Mouse (Mus musculus) adrenal gland, adult 8-10 months (tissue): ENCODE results near the gene Pam. TPM values are rescaled to one million over a fixed set of nuclear protein-coding genes. Genes with fewer than 3 reads are reported as not detected.
"Not testable (repeated sequence)": the region's sequence is repeated elsewhere in the genome, so short reads cannot be mapped to it uniquely, and the experiment has no call there.

Experiments
- DNase-seq: peaks from one replicate; pipeline ENCODE4 v3.0.0; 2022
- total RNA-seq, 4 experiments: library from RNA; stranded (reverse); gene quantifications; 2 replicates each; pipeline ENCODE4 v1.2.4; 2022

Gene Pam
- total RNA-seq, 4 experiments from 2014 or later = 360 to 563 (median 476) TPM

GRCm38 (mm10) chr1:98035736-98036135 lies 59.7 kb downstream of the Pam start:
- no peak for DNase-seq

GRCm38 (mm10) chr1:98031802-98032201 lies 63.6 kb downstream of the Pam start:
- no peak for DNase-seq

- no peak for DNase-seq
Measured at GRCm38 (mm10) chr1:98029025-98029424, 66.4 kb downstream of the Pam start.

GRCm38 (mm10) chr1:98028468-98028867 lies 67.0 kb downstream of the Pam start:
- no peak for DNase-seq

GRCm38 (mm10) chr1:98027959-98028358 lies 67.5 kb downstream of the Pam start:
- DNase-seq = no peak

- DNase-seq = no peak
Measured at GRCm38 (mm10) chr1:98025924-98026640, 69.4 kb downstream of the Pam start.

- DNase-seq = no peak
Measured at GRCm38 (mm10) chr1:98023866-98024265, 71.6 kb downstream of the Pam start.

- no peak for DNase-seq
Measured at GRCm38 (mm10) chr1:98018987-98019386, 76.5 kb downstream of the Pam start.

GRCm38 (mm10) chr1:98016004-98016848 lies 79.2 kb downstream of the Pam start:
- no peak for DNase-seq

GRCm38 (mm10) chr1:98015564-98015963 lies 79.9 kb downstream of the Pam start:
- no peak for DNase-seq

- DNase-seq = peak; percentile 65
Measured at GRCm38 (mm10) chr1:98002561-98003425, 92.7 kb downstream of the Pam start.

- DNase-seq = no peak
Measured at GRCm38 (mm10) chr1:97999465-97999864, 96.0 kb downstream of the Pam start.

- not testable (repeated sequence) for DNase-seq
Measured at GRCm38 (mm10) chr1:97998961-97999360, 96.5 kb downstream of the Pam start.

GRCm38 (mm10) chr1:97997088-97997487 lies 98.4 kb downstream of the Pam start:
- no peak for DNase-seq

GRCm38 (mm10) chr1:97991976-97992375 lies 103.5 kb downstream of the Pam start:
- DNase-seq = no peak

- peak; percentile 72 for DNase-seq
Measured at GRCm38 (mm10) chr1:97983189-97983588, 112.3 kb downstream of the Pam start.

GRCm38 (mm10) chr1:97979422-97979821 lies 116.0 kb downstream of the Pam start:
- DNase-seq = no peak

- no peak for DNase-seq
Measured at GRCm38 (mm10) chr1:97977521-97977920, 117.9 kb downstream of the Pam start.

GRCm38 (mm10) chr1:97976873-97977473 lies 118.5 kb downstream of the Pam start:
- DNase-seq = peak; percentile 60

- no peak for DNase-seq
Measured at GRCm38 (mm10) chr1:97976072-97976471, 119.4 kb downstream of the Pam start.

GRCm38 (mm10) chr1:97974968-97975367 lies 120.5 kb downstream of the Pam start:
- DNase-seq = no peak

GRCm38 (mm10) chr1:97969765-97970164 lies 125.7 kb downstream of the Pam start:
- DNase-seq = no peak
